Mouse (Mus musculus) liver, embryonic 11.5 days (tissue): Measurements from ENCODE around the gene Etfdh. TPM values are rescaled to one million over a fixed set of nuclear protein-coding genes. Genes with fewer than 3 reads are reported as not detected.

Experiments
- ATAC-seq: fragments of 200-750 bp; cut with Nextera tagmentation; replicated peaks from 2 replicates; pipeline ENCODE4 v1.8.0; 2017; ENCODE audit warnings: moderate number of reproducible peaks, mild to moderate bottlenecking, moderate TSS enrichment, moderate library complexity; ENCODE audit not compliant: low FRiP score
- DNase-seq: peaks from one replicate; pipeline ENCODE4 v3.0.0-alpha.2; 2017; ENCODE audit warnings: low spot score
- H3K27ac ChIP-seq: fragments of 300-500 bp; sonication (generic); 2 replicates; pipeline ENCODE4 v1.5.1; 2014; ENCODE audit warnings: mild to moderate bottlenecking, low read depth, low read length, control low read depth
- H3K27me3 ChIP-seq: fragments of 300-500 bp; sonication (generic); replicated peaks from 2 replicates; pipeline ENCODE4 v1.6.1; 2014; ENCODE audit warnings: low read length, mixed read lengths; ENCODE audit not compliant: control insufficient read depth, insufficient read depth
- H3K36me3 ChIP-seq: fragments of 300-500 bp; sonication (generic); 2 replicates; pipeline ENCODE4 v1.6.1; 2014; ENCODE audit warnings: mild to moderate bottlenecking, low read length, moderate library complexity, mixed read lengths; ENCODE audit not compliant: control insufficient read depth, insufficient read depth
- H3K4me1 ChIP-seq: fragments of 300-500 bp; sonication (generic); replicated peaks from 2 replicates; pipeline ENCODE4 v1.6.1; 2014; ENCODE audit warnings: low read length, mixed read lengths; ENCODE audit not compliant: control insufficient read depth, insufficient read depth
- H3K4me2 ChIP-seq: fragments of 300-500 bp; sonication (generic); 2 replicates; pipeline ENCODE4 v1.6.1; 2014; ENCODE audit warnings: mild to moderate bottlenecking, control low read depth, moderate library complexity
- H3K4me3 ChIP-seq: fragments of 300-500 bp; sonication (generic); 2 replicates; pipeline ENCODE4 v1.5.1; 2014; ENCODE audit warnings: low read depth, low read length, control low read depth
- H3K9ac ChIP-seq: fragments of 300-500 bp; sonication (generic); 2 replicates; pipeline ENCODE4 v1.6.1; 2014; ENCODE audit warnings: low read depth, low read length, control low read depth
- H3K9me3 ChIP-seq: fragments of 300-500 bp; sonication (generic); 2 replicates; pipeline ENCODE4 v1.6.1; 2016; ENCODE audit warnings: low read length, inconsistent platforms, mixed read lengths; ENCODE audit not compliant: control insufficient read depth
- WGBS: fragments of 180-500 bp; shearing (Covaris S2); extraction: QIAGEN DNeasy Blood & Tissue Kit; methylation state at CpG from one replicate; pipeline ENCODE4 v1.1.7; 2014; 5-methylcytosine and 5-hydroxymethylcytosine counted together
- polyA plus RNA-seq: library from polyadenylated mRNA; unstranded; fragments of >200 nt; fragmentation: Nextera tagmentation; extraction: Ambion mirVana; gene quantifications from 2 replicates; pipeline ENCODE4 v1.2.1, GENCODE M21; 2014

Etfdh gene
- polyA plus RNA-seq, 1 experiment from 2014 or later = 48.8 TPM

GRCm38 (mm10) chr3:79589671-79590070 is 39.6 kb downstream of the Etfdh start:
- Histone ChIP-seq H3K9me3 (no peaks in the 10 kb centered on the region), H3K4me3 (no peak overlapping the region), H3K9ac (no peak overlapping the region), H3K4me2 (no peak overlapping the region), H3K4me1 (peaks cover 3% of the 10 kb centered on the region), H3K27ac (no peak overlapping the region), H3K36me3 (peaks cover 10% of the 10 kb centered on the region; the same call in 1 of the 2 replicates), H3K27me3 (no peaks in the 10 kb centered on the region)
- no peak for DNase-seq
- WGBS = 77% methylated on average over 2 of the region's 2 CpGs
- ATAC-seq = no peak

- H3K4me2 ChIP-seq = peak overlapping the region; percentile 18; the same call in 1 of the 2 replicates
- H3K27me3 ChIP-seq = no peaks in the 10 kb centered on the region
Measured at GRCm38 (mm10) chr3:79586804-79587203, 42.5 kb downstream of the Etfdh start.

GRCm38 (mm10) chr3:79579891-79580575 is 49.3 kb downstream of the Etfdh start:
- WGBS = 44% methylated on average over 5 of the region's 5 CpGs
- ATAC-seq (peak; percentile 91), DNase-seq (no peak)
- no peak overlapping the region for H3K9ac ChIP-seq
- peaks cover 11% of the 10 kb centered on the region; the same call in 1 of the 2 replicates for H3K4me1 ChIP-seq
- no peak overlapping the region for H3K4me3 ChIP-seq
- peak overlapping the region; percentile 73 for H3K27ac ChIP-seq
- 0 out of 2 replicates have a peak overlapping the region, but pooled peaks have one; percentile 5 for H3K4me2 ChIP-seq
- no peaks in the 10 kb centered on the region for H3K27me3 ChIP-seq
- no peaks in the 10 kb centered on the region for H3K9me3 ChIP-seq
- no peaks in the 10 kb centered on the region for H3K36me3 ChIP-seq

More at GRCm38 (mm10) chr3:79586804-79587203, 42.5 kb downstream of the Etfdh start:
- Histone ChIP-seq H3K27ac (no peak overlapping the region), H3K4me3 (no peak overlapping the region), H3K36me3 (no peaks in the 10 kb centered on the region), H3K9me3 (no peaks in the 10 kb centered on the region), H3K4me1 (no peaks in the 10 kb centered on the region), H3K9ac (no peak overlapping the region)
- DNase-seq = peak; percentile 84
- peak; percentile 65 for ATAC-seq
- 4% methylated on average over 6 of the region's 6 CpGs for WGBS

GRCm38 (mm10) chr3:79578164-79578563 is 51.1 kb downstream of the Etfdh start:
- Histone ChIP-seq H3K4me1 (peaks cover 14% of the 10 kb centered on the region; the same call in 1 of the 2 replicates), H3K27ac (no peak overlapping the region), H3K4me2 (no peak overlapping the region), H3K9ac (no peak overlapping the region), H3K36me3 (no peaks in the 10 kb centered on the region), H3K9me3 (no peaks in the 10 kb centered on the region), H3K4me3 (no peak overlapping the region), H3K27me3 (no peaks in the 10 kb centered on the region)
- ATAC-seq (no peak), DNase-seq (no peak)
- 79% methylated on average over 6 of the region's 6 CpGs for WGBS

- H3K36me3 ChIP-seq = no peaks in the 10 kb centered on the region
- H3K9ac ChIP-seq = no peak overlapping the region
- WGBS = 86% methylated on average over 6 of the region's 6 CpGs
- H3K27ac ChIP-seq = no peak overlapping the region
- no peak overlapping the region for H3K4me3 ChIP-seq
- DNase-seq (no peak), ATAC-seq (no peak)
- H3K4me1 ChIP-seq = peaks cover 14% of the 10 kb centered on the region; the same call in 1 of the 2 replicates
- H3K27me3 ChIP-seq = no peaks in the 10 kb centered on the region
- no peak overlapping the region for H3K4me2 ChIP-seq
- no peaks in the 10 kb centered on the region for H3K9me3 ChIP-seq
Measured at GRCm38 (mm10) chr3:79577606-79578005, 51.7 kb downstream of the Etfdh start.

- Histone ChIP-seq H3K4me3 (no peak overlapping the region), H3K9ac (no peak overlapping the region), H3K27me3 (no peaks in the 10 kb centered on the region), H3K9me3 (no peaks in the 10 kb centered on the region), H3K4me2 (no peak overlapping the region), H3K36me3 (no peaks in the 10 kb centered on the region), H3K4me1 (peaks cover 14% of the 10 kb centered on the region; the same call in 1 of the 2 replicates), H3K27ac (no peak overlapping the region)
- WGBS = 46% methylated on average over 5 of the region's 5 CpGs
- ATAC-seq = no peak
- no peak for DNase-seq
Measured at GRCm38 (mm10) chr3:79576865-79577264, 52.4 kb downstream of the Etfdh start.

- H3K4me1 ChIP-seq = peaks cover 14% of the 10 kb centered on the region; the same call in 1 of the 2 replicates
- H3K9me3 ChIP-seq = no peaks in the 10 kb centered on the region
- H3K36me3 ChIP-seq = no peaks in the 10 kb centered on the region
- DNase-seq (no peak), ATAC-seq (no peak)
- no peaks in the 10 kb centered on the region for H3K27me3 ChIP-seq
- no peak overlapping the region for H3K4me3 ChIP-seq
- H3K4me2 ChIP-seq = no peak overlapping the region
- H3K9ac ChIP-seq = no peak overlapping the region
- 12% methylated on average over 3 of the region's 3 CpGs for WGBS
- no peak overlapping the region for H3K27ac ChIP-seq
Measured at GRCm38 (mm10) chr3:79576468-79576816, 52.9 kb downstream of the Etfdh start.

- Histone ChIP-seq H3K4me3 (no peak overlapping the region), H3K9ac (no peak overlapping the region), H3K27ac (no peak overlapping the region), H3K4me2 (no peak overlapping the region), H3K4me1 (peaks cover 14% of the 10 kb centered on the region; the same call in 1 of the 2 replicates), H3K9me3 (no peaks in the 10 kb centered on the region), H3K36me3 (no peaks in the 10 kb centered on the region), H3K27me3 (no peaks in the 10 kb centered on the region)
- DNase-seq (no peak), ATAC-seq (no peak)
- WGBS = 44% methylated on average over 10 of the region's 10 CpGs
Measured at GRCm38 (mm10) chr3:79575576-79576467, 53.5 kb downstream of the Etfdh start.
